Mouse (Mus musculus) MEL (cell line): ENCODE measurements around the gene Chst8. TPM values are rescaled to one million over a fixed set of nuclear protein-coding genes. Genes with fewer than 3 reads are reported as not detected.

Experiments
- DNase-seq: peaks from one replicate; pipeline ENCODE4 v3.0.0; 2011; ENCODE audit warnings: low read depth, low spot score
- H3K27ac ChIP-seq: 2 replicates; pipeline ENCODE4 v1.5.1; 2012; ENCODE audit warnings: low read depth, mild to moderate bottlenecking, control low read depth, low read length, moderate library complexity; ENCODE audit not compliant: control insufficient read depth
- H3K27me3 ChIP-seq, 2 experiments: fragments of 150-350 bp in 1 of 2; sonication (generic) in 1 of 2; 2 replicates each; pipeline ENCODE4 v1.6.1; 2012; ENCODE audit warnings: low read length in 2 of 2, mild to moderate bottlenecking in 2 of 2, improper control_type of control experiment in 1 of 2, moderate library complexity in 1 of 2; ENCODE audit not compliant: insufficient read depth in 2 of 2, control insufficient read depth in 1 of 2
- H3K36me3 ChIP-seq, 2 experiments: 2 replicates each; pipeline ENCODE4 v1.6.1; 2012 to 2014; ENCODE audit warnings: low read length in 2 of 2, improper control_type of control experiment in 1 of 2, inconsistent platforms in 1 of 2, mild to moderate bottlenecking in 1 of 2; ENCODE audit not compliant: insufficient read depth in 2 of 2, control insufficient read depth in 1 of 2
- H3K4me1 ChIP-seq, 2 experiments: fragments of 150-350 bp in 1 of 2; sonication (generic) in 1 of 2; 2 replicates each; pipeline ENCODE4 v1.6.1; 2012; ENCODE audit warnings: low read length in 2 of 2, improper control_type of control experiment in 1 of 2, mild to moderate bottlenecking in 1 of 2; ENCODE audit not compliant: insufficient read depth in 2 of 2, control insufficient read depth in 1 of 2
- H3K4me3 ChIP-seq, 2 experiments: fragments of 150-350 bp in 1 of 2; sonication (generic) in 1 of 2; 2 replicates each; pipeline ENCODE4 v1.5.1; 2012; ENCODE audit warnings: low read depth in 2 of 2, low read length in 2 of 2, mild to moderate bottlenecking in 2 of 2, moderate library complexity in 2 of 2, control low read depth in 1 of 2, improper control_type of control experiment in 1 of 2; ENCODE audit not compliant: control insufficient read depth in 1 of 2, insufficient read depth in 1 of 2
- H3K79me2 ChIP-seq: 2 replicates; pipeline ENCODE4 v1.6.1; 2012; ENCODE audit warnings: mild to moderate bottlenecking, low read length, moderate library complexity; ENCODE audit not compliant: control insufficient read depth, poor library complexity, insufficient read depth
- H3K9ac ChIP-seq: 2 replicates; pipeline ENCODE4 v1.6.1; 2012; ENCODE audit warnings: low read depth, mild to moderate bottlenecking, control low read depth, low read length, moderate library complexity; ENCODE audit not compliant: control insufficient read depth, poor library complexity, severe bottlenecking
- H3K9me3 ChIP-seq: fragments of 150-350 bp; sonication (generic); replicated peaks from 2 replicates; pipeline ENCODE4 v1.6.1; 2012; ENCODE audit warnings: mild to moderate bottlenecking, low read length, improper control_type of control experiment, moderate library complexity; ENCODE audit not compliant: insufficient read depth
- CHD1 ChIP-seq: IDR thresholded peaks from 2 replicates; pipeline ENCODE4 v1.6.1; 2012; ENCODE audit warnings: low read depth, mild to moderate bottlenecking, inconsistent platforms, low read length, improper control_type of control experiment
- CTCF ChIP-seq, 3 experiments: IDR thresholded peaks in 2 of 3; conservative IDR thresholded peaks in 1 of 3; 2 replicates each; pipeline ENCODE4 v1.5.1; 2011 to 2012; ENCODE audit warnings: low read length in 3 of 3, low read depth in 2 of 3, mild to moderate bottlenecking in 2 of 3, improper control_type of control experiment in 1 of 3, inconsistent platforms in 1 of 3, mixed read lengths in 1 of 3, moderate library complexity in 1 of 3; ENCODE audit not compliant: control insufficient read depth in 1 of 3, insufficient read depth in 1 of 3, poor library complexity in 1 of 3, severe bottlenecking in 1 of 3
- ELF1 ChIP-seq: IDR thresholded peaks from 2 replicates; pipeline ENCODE4 v1.6.1; 2014; ENCODE audit warnings: low read depth, mild to moderate bottlenecking, inconsistent platforms, low read length, improper control_type of control experiment, moderate library complexity
- ETS1 ChIP-seq: IDR thresholded peaks from 2 replicates; pipeline ENCODE4 v1.6.1; 2012; ENCODE audit warnings: low read depth, mild to moderate bottlenecking, inconsistent platforms, low read length, improper control_type of control experiment, moderate library complexity
- GABPA ChIP-seq: IDR thresholded peaks from 2 replicates; pipeline ENCODE4 v1.6.1; 2012; ENCODE audit warnings: low read depth, mild to moderate bottlenecking, inconsistent platforms, low read length, improper control_type of control experiment, moderate library complexity
- MAZ ChIP-seq: IDR thresholded peaks from 2 replicates; pipeline ENCODE4 v1.6.1; 2012; ENCODE audit warnings: low read depth, mild to moderate bottlenecking, inconsistent platforms, low read length, improper control_type of control experiment
- MYC ChIP-seq: IDR thresholded peaks from 2 replicates; pipeline ENCODE4 v1.6.1; 2011; ENCODE audit warnings: low read depth, mild to moderate bottlenecking, low read length, improper control_type of control experiment, moderate library complexity
- POLR2A ChIP-seq, 2 experiments: IDR thresholded peaks; 2 replicates each; pipeline ENCODE4 v1.6.1; 2011 to 2012; ENCODE audit warnings: low read length in 2 of 2, mild to moderate bottlenecking in 2 of 2, control low read depth in 1 of 2, improper control_type of control experiment in 1 of 2, low read depth in 1 of 2, moderate library complexity in 1 of 2; ENCODE audit not compliant: control insufficient read depth in 1 of 2, insufficient read depth in 1 of 2, poor library complexity in 1 of 2
- POLR2AphosphoS2 ChIP-seq: IDR thresholded peaks from 2 replicates; pipeline ENCODE4 v1.6.1; 2011; ENCODE audit warnings: low read length, improper control_type of control experiment
- RCOR1 ChIP-seq: IDR thresholded peaks from 2 replicates; pipeline ENCODE4 v1.6.1; 2012; ENCODE audit warnings: low read depth, mild to moderate bottlenecking, inconsistent platforms, low read length, improper control_type of control experiment
- SIN3A ChIP-seq: IDR thresholded peaks from 2 replicates; pipeline ENCODE4 v1.6.1; 2012; ENCODE audit warnings: low read length, improper control_type of control experiment, inconsistent platforms
- TAL1 ChIP-seq: IDR thresholded peaks from 2 replicates; pipeline ENCODE4 v1.6.1; 2012; ENCODE audit warnings: mild to moderate bottlenecking, inconsistent platforms, low read length, moderate library complexity, mixed read lengths
- TBP ChIP-seq: IDR thresholded peaks from 2 replicates; pipeline ENCODE4 v1.8.0; 2011; ENCODE audit warnings: low read depth, low read length, improper control_type of control experiment
- USF1 ChIP-seq: IDR thresholded peaks from 2 replicates; pipeline ENCODE4 v1.6.1; 2014; ENCODE audit warnings: low read depth, mild to moderate bottlenecking, inconsistent platforms, low read length, improper control_type of control experiment, moderate library complexity
- ZC3H11A ChIP-seq: IDR thresholded peaks from 2 replicates; pipeline ENCODE4 v1.6.1; 2012; ENCODE audit warnings: low read depth, mild to moderate bottlenecking, inconsistent platforms, low read length, improper control_type of control experiment
- ZKSCAN1 ChIP-seq: IDR thresholded peaks from 2 replicates; pipeline ENCODE4 v1.6.1; 2012; ENCODE audit warnings: low read depth, mild to moderate bottlenecking, inconsistent platforms, low read length, improper control_type of control experiment, moderate library complexity
- ZMIZ1 ChIP-seq: IDR thresholded peaks from 2 replicates; pipeline ENCODE4 v1.6.1; 2012; ENCODE audit warnings: low read depth, mild to moderate bottlenecking, inconsistent platforms, low read length, improper control_type of control experiment, moderate library complexity
- ZNF384 ChIP-seq: IDR thresholded peaks from 2 replicates; pipeline ENCODE4 v1.6.1; 2012; ENCODE audit warnings: low read depth, mild to moderate bottlenecking, inconsistent platforms, low read length, improper control_type of control experiment
- polyA plus RNA-seq, 2 experiments: library from polyadenylated mRNA; stranded (reverse) in 1 of 2; unstranded in 1 of 2; fragments of >175 nt in 1 of 2; fragments of >200 nt in 1 of 2; gene quantifications; 2 replicates each; pipeline versions ENCODE4 v1.2.1 to v1.2.4; 2012; ENCODE audit warnings: low replicate concordance in 2 of 2, low read depth in 1 of 2; ENCODE audit not compliant: insufficient read length in 2 of 2, insufficient read depth in 1 of 2, missing spikeins in 1 of 2
- total RNA-seq: library from RNA; depleted of rRNA; stranded (reverse); fragments of 300-350 nt; gene quantifications from 2 replicates; pipeline ENCODE4 v1.2.3, GENCODE M21; 2012

The Chst8 gene
- total and polyA plus RNA-seq, 3 experiments = not detected

DNA sequence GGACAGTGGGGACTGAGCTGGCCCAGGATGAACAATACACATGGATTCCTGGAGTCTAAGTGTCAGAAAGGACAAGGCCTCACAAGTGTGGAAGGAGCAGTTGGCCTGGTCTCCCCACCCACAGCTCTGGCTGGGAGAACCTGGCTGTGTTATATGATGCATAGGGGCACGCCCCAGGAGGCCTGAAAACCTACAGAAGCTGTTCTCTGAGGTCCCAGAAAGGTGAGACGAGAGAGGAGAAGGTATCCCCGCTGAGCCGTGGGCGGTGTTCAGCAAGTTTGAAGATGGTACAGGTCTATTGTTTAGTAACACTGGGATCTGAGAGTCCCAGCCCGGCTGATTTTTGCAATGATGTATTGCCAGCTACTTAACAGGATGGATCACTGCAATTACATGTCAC, 75.3 kb downstream of the Chst8 start:
- no peak for TF ChIP-seq TAL1
- no peak for TF ChIP-seq SIN3A
- no peak for TF ChIP-seq ETS1
- no peak for TF ChIP-seq RCOR1
- TF ChIP-seq ZKSCAN1 = no peak
- TF ChIP-seq MAZ = no peak
- TF ChIP-seq ZNF384 = no peak
- TF ChIP-seq MYC = no peak
- TF ChIP-seq POLR2A (IDR thresholded peaks at IDR 0.05; ENCODE audit: control insufficient read depth in 1 of 2, insufficient read depth in 1 of 2, low read depth in 1 of 2, low read length in 2 of 2, poor library complexity in 1 of 2) = no peak
- TF ChIP-seq, all 39 proteins: peak for 0
- no peaks in the 10 kb centered on the region for H3K79me2 ChIP-seq
- no peaks in the 10 kb centered on the region for H3K4me1 ChIP-seq
- no peak for DNase-seq
- H3K4me3 ChIP-seq = no peak overlapping the region
- H3K36me3 ChIP-seq = no peaks in the 10 kb centered on the region
- no peaks in the 10 kb centered on the region for H3K9me3 ChIP-seq
- no peak overlapping the region for H3K27ac ChIP-seq
- no peaks in the 10 kb centered on the region for H3K27me3 ChIP-seq
- H3K9ac ChIP-seq = no peak overlapping the region

DNA sequence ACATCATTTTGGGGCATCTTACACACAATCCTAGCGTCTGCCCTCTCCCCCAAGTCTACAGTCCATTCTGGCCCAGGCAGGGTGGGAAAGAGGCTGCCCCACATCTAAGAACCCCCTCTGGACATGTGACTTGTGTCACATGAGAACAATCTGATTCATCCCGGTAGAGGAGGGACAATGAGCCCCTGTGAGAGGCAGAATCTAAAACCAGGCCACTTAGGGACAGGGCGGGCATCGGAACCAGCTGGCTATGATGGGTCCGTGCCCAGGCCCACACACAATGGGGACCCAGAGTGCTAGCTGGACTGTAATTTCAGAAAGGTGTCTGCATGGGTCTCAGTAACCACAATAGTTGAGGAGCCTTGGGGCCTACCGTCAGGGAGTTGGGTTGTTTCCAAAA, 78.2 kb downstream of the Chst8 start:
- Histone ChIP-seq H3K4me1 (no peaks in the 10 kb centered on the region), H3K9ac (no peak overlapping the region), H3K4me3 (no peak overlapping the region), H3K79me2 (no peaks in the 10 kb centered on the region), H3K9me3 (no peaks in the 10 kb centered on the region)
- TF ChIP-seq ZKSCAN1 (no peak), SIN3A (no peak), TBP (no peak), ZMIZ1 (no peak), ELF1 (no peak)
- TF ChIP-seq, all 39 proteins: peak for 0
- no peaks in the 10 kb centered on the region for H3K36me3 ChIP-seq
- DNase-seq = no peak
- no peak overlapping the region for H3K27ac ChIP-seq
- no peaks in the 10 kb centered on the region for H3K27me3 ChIP-seq

DNA sequence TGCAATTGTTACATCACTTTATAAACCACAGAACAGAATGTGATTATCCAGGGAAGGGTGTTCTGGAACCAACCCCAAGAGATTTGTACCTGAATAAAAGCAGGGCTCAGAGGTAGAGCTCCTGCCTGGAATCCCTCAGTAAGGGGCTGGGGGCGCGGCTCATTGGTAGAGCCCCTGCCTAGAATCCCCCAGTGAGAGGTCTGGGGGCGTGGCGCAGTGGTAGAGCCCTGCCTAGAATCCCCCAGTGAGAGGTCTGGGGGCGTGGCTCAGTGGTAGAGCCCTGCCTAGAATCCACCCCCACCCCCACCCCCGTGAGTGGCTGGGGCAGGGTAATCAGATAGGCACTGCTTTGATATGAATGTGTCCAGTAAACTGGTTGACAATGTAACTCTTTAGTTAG, 83.6 kb downstream of the Chst8 start:
- no peak for DNase-seq
- H3K27me3 ChIP-seq = no peaks in the 10 kb centered on the region
- no peaks in the 10 kb centered on the region for H3K4me1 ChIP-seq
- H3K9ac ChIP-seq = no peak overlapping the region
- no peak overlapping the region for H3K4me3 ChIP-seq
- H3K36me3 ChIP-seq = no peaks in the 10 kb centered on the region
- H3K27ac ChIP-seq = no peak overlapping the region
- H3K9me3 ChIP-seq = no peaks in the 10 kb centered on the region
- H3K79me2 ChIP-seq = no peaks in the 10 kb centered on the region
- TF ChIP-seq SIN3A = no peak
- no peak for TF ChIP-seq GABPA
- TF ChIP-seq CHD1 = no peak
- TF ChIP-seq USF1 = no peak
- no peak for TF ChIP-seq ZC3H11A
- TF ChIP-seq POLR2AphosphoS2 = no peak
- TF ChIP-seq MAZ = no peak
- no peak for TF ChIP-seq CTCF (IDR thresholded peaks at IDR 0.05 in 2 of 3, conservative IDR thresholded peaks at IDR 0.05 in 1 of 3; ENCODE audit: control insufficient read depth in 1 of 3, insufficient read depth in 1 of 3, low read depth in 2 of 3, low read length in 3 of 3, poor library complexity in 1 of 3, severe bottlenecking in 1 of 3)
